Mouse (Mus musculus) left cerebral cortex, adult 2 months (tissue): ENCODE data around the gene Hmcn1. TPM values are rescaled to one million over a fixed set of nuclear protein-coding genes. Genes with fewer than 3 reads are reported as not detected.
A peak's percentile ranks its signal among the peaks of the same experiment; 100 is the strongest.

ENCODE experiments used
- DNase-seq, 2 experiments: peaks; one replicate each; pipeline ENCODE4 v3.0.0; 2021 to 2022; ENCODE audit warnings: low spot score in 2 of 2, mixed read lengths in 1 of 2; ENCODE audit errors: extremely low spot score in 1 of 2
- H3K27ac ChIP-seq: fragments of 200-600 bp; 2 replicates; pipeline ENCODE4 v1.8.1; 2022
- H3K4me3 ChIP-seq: fragments of 200-600 bp; 2 replicates; pipeline ENCODE4 v1.8.1; 2022
- CTCF ChIP-seq: fragments of 200-600 bp; IDR thresholded peaks from 2 replicates; pipeline ENCODE4 v1.8.1; 2022; ENCODE audit warnings: antibody characterized with exemption, mild to moderate bottlenecking, moderate library complexity
- intact Hi-C: fragments of 180-260 bp; cut with DNase I; formaldehyde crosslinking; loops from one replicate; pipeline ENCODE4 v1.15.1; 2025
- long read RNA-seq, 2 experiments: library from polyadenylated mRNA; stranded (forward); transcript quantifications; one replicate each; pipeline ENCODE4 v2.0.0; 2021; ENCODE audit warnings: borderline mapping rate in 2 of 2
- total RNA-seq, 2 experiments: library from RNA; stranded (reverse); gene quantifications; 2 replicates each; pipeline ENCODE4 v1.2.3; 2021

Gene Hmcn1
- total RNA-seq = 1 to 10 TPM; 1.6 to 3.5 TPM
- long read RNA-seq, experiment 1 = 0 reads
- long read RNA-seq, experiment 2, partial matches to known transcripts = 1 of 2 reads
- long read RNA-seq, experiment 2, other reads (novel, unspliced or antisense) = 1 of 2 reads

DNA sequence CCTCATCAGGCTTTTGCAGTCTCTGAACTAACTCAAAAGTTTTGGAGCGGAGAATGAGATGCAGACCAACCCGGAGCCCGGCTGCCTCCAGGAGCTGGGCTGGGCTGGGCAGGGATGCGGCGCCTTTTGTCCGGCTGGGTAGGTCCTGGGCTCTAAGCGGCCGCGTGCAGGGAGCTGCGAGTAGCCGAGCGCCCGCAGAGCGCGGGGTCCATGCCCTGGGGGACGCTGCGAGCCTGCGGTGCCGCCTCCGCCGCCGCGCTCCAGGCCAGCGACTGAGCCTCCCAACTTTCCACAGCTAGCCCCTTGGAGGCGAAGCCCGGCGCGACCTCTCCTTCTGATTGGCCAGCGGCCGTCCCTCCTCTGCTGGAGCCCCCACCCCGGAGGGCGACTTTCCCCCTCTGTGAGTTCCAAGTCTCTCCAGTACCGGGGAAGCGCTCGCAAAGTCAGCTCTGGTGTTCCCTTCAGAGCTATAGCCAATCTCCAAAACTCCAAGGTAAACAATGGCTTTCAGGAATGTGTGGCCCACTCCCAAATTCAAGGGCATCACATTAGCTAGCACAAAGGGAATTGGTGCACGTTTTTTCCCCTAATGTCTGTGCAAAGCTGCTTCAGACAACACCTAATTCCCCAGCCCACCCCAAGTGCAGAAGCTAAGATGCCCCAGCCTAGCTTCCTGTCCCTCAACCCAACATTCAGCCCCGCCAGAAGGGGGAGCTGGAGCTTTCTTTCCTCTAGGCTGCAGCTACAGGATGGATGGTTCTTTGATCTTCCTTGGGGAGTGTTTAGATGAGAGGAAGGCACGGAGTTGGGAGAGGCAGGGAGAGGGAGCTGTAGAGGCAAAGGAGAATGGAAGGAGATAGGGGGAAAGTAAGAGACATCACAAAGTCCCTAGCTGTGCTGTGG, at the start of gene Hmcn1:
TSS of gene Hmcn1 (minus strand) at position 274 of the 903 bp plus-strand sequence.
- DNase-seq = peak in 1 of 2 experiments; percentile 11
- Histone ChIP-seq H3K4me3 (peak within 1 kb of the TSS; percentile 29), H3K27ac (no peak within 1 kb of the TSS; the same call in 1 of the 2 replicates)
- intact Hi-C loops = no loop called here
- TF ChIP-seq CTCF = peak; percentile 21

DNA sequence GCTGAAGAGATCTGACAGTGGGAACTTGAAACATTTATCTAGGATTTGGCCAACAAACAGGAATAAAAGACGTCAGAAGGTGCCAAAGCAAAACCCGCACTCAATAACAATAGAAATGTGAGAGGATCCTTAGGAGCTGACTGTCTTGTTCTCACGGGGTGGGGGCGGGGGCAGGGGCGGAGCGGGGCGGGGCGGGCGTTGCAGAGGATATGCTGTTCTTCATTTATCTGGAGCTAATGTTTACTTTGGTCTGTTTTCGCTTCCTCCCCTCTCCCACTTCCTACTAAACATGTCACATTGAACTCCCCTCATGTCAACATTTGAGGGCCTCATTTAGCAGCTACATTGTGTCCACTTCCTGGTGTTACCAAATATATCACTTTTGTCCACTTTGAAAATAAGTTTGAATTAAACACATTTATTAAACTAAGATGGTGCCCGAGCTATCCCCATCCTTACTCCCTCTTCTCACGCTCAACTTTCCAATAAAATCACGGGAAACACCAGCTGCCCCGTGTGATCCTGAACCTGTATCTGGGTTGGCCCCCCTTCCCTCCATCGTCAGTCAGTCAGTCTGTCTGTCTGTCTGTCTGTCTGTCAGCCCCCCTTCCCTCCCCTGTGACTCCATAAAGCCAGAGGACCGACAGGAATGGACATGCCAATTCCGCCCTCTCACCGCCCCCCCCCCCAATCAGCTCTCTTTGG, 47.9 kb upstream of the Hmcn1 start:
- no peak overlapping the region for H3K4me3 ChIP-seq
- intact Hi-C loops = no loop called here
- no peak for DNase-seq
- peak overlapping the region; percentile 50; the same call in 1 of the 2 replicates for H3K27ac ChIP-seq
- TF ChIP-seq CTCF = no peak

DNA sequence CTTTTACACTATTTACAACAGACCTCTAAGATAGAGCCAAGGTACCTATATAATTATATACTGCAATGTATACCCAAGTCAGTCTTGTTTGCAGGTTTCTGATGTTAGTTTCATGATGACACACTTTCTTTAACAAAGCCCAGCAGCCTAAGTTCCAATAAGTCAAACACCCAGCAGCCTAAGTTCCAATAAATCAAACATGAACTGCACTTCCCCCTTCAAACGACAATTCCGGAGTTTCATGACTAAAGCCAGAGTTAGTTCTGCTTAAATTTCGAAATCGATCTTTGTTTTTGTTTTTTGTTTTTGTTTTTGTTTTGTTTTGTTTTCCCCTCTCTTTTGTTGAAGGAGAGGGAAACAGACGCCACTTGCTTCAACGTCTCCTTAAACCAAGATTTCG, 47.1 kb upstream of the Hmcn1 start:
- intact Hi-C loops = no loop called here

GRCm38 (mm10) chr1:151039189-151039588, 46.0 kb upstream of the Hmcn1 start:
- no peak overlapping the region for H3K4me3 ChIP-seq
- no peak for TF ChIP-seq CTCF
- intact Hi-C loops = loop anchor here (5.0 to 10.0 kb wide), 2 partner anchors 308 to 666 kb away; no protein-coding TSS in a partner anchor

More for the DNA sequence above, 47.1 kb upstream of the Hmcn1 start:
- no peak for DNase-seq
- no peak overlapping the region; the same call in 1 of the 2 replicates for H3K27ac ChIP-seq
- TF ChIP-seq CTCF = no peak
- H3K4me3 ChIP-seq = no peak overlapping the region

GRCm38 (mm10) chr1:151038566-151038965, 45.3 kb upstream of the Hmcn1 start:
- DNase-seq = no peak
- no peak for TF ChIP-seq CTCF
- no peak overlapping the region for H3K4me3 ChIP-seq
- H3K27ac ChIP-seq = no peak overlapping the region
- intact Hi-C loops = loop anchor here (5.0 to 10.0 kb wide), 2 partner anchors 309 to 666 kb away; no protein-coding TSS in a partner anchor

More at GRCm38 (mm10) chr1:151039189-151039588, 46.0 kb upstream of the Hmcn1 start:
- DNase-seq = no peak
- H3K27ac ChIP-seq = no peak overlapping the region

GRCm38 (mm10) chr1:151036405-151036985, 43.3 kb upstream of the Hmcn1 start:
- Histone ChIP-seq H3K27ac (no peak overlapping the region), H3K4me3 (no peak overlapping the region)
- no peak for DNase-seq
- TF ChIP-seq CTCF = no peak
- intact Hi-C loops = loop anchor here (5.0 to 10.0 kb wide), 2 partner anchors 311 to 668 kb away; no protein-coding TSS in a partner anchor

DNA sequence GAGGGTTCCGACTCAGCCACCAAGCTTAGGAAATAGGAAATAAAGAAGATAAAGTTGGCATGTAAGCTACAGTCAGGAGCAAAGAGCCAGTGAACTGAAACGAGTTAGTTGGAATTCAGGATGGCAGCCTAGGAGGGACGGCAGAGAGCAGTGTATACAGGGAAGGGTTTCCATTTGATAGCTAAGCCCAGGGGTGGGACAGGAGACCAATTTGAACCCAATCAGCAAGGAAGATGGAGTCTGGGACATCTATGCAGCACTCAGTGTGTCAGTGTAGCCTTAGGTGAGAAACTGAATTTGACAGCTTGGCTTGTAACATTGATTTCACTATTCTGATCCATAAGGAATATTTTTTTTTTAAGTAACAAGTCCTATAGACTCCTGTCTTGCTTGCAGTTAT, 42.5 kb upstream of the Hmcn1 start:
- H3K27ac ChIP-seq = no peak overlapping the region
- DNase-seq = no peak
- TF ChIP-seq CTCF = no peak
- no peak overlapping the region for H3K4me3 ChIP-seq
- intact Hi-C loops = loop anchor here (2.0 to 10.0 kb wide), 4 partner anchors 43 to 669 kb away; no protein-coding TSS in a partner anchor

- H3K4me3 ChIP-seq = no peak overlapping the region
- peak; percentile 54 to 66 for DNase-seq
- peak; percentile 84 for TF ChIP-seq CTCF
- no peak overlapping the region for H3K27ac ChIP-seq
- intact Hi-C loops = loop anchor here (2.0 to 10.0 kb wide), 4 partner anchors 44 to 670 kb away; no protein-coding TSS in a partner anchor
Measured at GRCm38 (mm10) chr1:151034993-151035592, 41.9 kb upstream of the Hmcn1 start.

GRCm38 (mm10) chr1:151033291-151033690, 40.1 kb upstream of the Hmcn1 start:
- intact Hi-C loops = loop anchor here (10.0 kb wide), 1 partner anchor 672 kb away; no protein-coding TSS in a partner anchor
- no peak for DNase-seq
- no peak for TF ChIP-seq CTCF
- Histone ChIP-seq H3K4me3 (no peak overlapping the region), H3K27ac (no peak overlapping the region)

GRCm38 (mm10) chr1:151031581-151031980, 38.3 kb upstream of the Hmcn1 start:
- Histone ChIP-seq H3K27ac (no peak overlapping the region), H3K4me3 (no peak overlapping the region)
- intact Hi-C loops = loop anchor here (10.0 kb wide), 1 partner anchor 673 kb away; no protein-coding TSS in a partner anchor
- no peak for TF ChIP-seq CTCF
- no peak for DNase-seq

GRCm38 (mm10) chr1:151031086-151031485, 37.9 kb upstream of the Hmcn1 start:
- H3K4me3 ChIP-seq = no peak overlapping the region
- DNase-seq = no peak
- intact Hi-C loops = loop anchor here (10.0 kb wide), 1 partner anchor 674 kb away; no protein-coding TSS in a partner anchor
- no peak for TF ChIP-seq CTCF
- no peak overlapping the region for H3K27ac ChIP-seq
